Mouse (Mus musculus) intestine, embryonic 16.5 days (tissue): ENCODE data around the gene Agt. TPM values are rescaled to one million over a fixed set of nuclear protein-coding genes. Genes with fewer than 3 reads are reported as not detected.

Experiments used
- ATAC-seq: fragments of 200-750 bp; cut with Nextera tagmentation; 2 replicates; pipeline ENCODE4 v1.8.0; 2017; ENCODE audit warnings: moderate TSS enrichment, moderate library complexity
- H3K27ac ChIP-seq: fragments of 300-500 bp; sonication (generic); 2 replicates; pipeline ENCODE4 v1.5.1; 2014; ENCODE audit warnings: mild to moderate bottlenecking, low read length
- H3K27me3 ChIP-seq: fragments of 300-500 bp; sonication (generic); replicated peaks from 2 replicates; pipeline ENCODE4 v1.6.1; 2014; ENCODE audit warnings: low read length, control low read depth, mixed read lengths; ENCODE audit not compliant: control insufficient read depth, insufficient read depth
- H3K36me3 ChIP-seq: fragments of 300-500 bp; sonication (generic); 2 replicates; pipeline ENCODE4 v1.6.1; 2014; ENCODE audit warnings: low read length, control low read depth; ENCODE audit not compliant: control insufficient read depth, insufficient read depth
- H3K4me1 ChIP-seq: fragments of 300-500 bp; sonication (generic); 2 replicates; pipeline ENCODE4 v1.6.1; 2014; ENCODE audit warnings: low read length, control low read depth, mixed read lengths; ENCODE audit not compliant: control insufficient read depth, insufficient read depth
- H3K4me2 ChIP-seq: fragments of 300-500 bp; sonication (generic); 2 replicates; pipeline ENCODE4 v1.6.1; 2014; ENCODE audit warnings: low read depth, low read length, control low read depth
- H3K4me3 ChIP-seq: fragments of 300-500 bp; sonication (generic); 2 replicates; pipeline ENCODE4 v1.5.1; 2014; ENCODE audit warnings: mild to moderate bottlenecking, low read length
- H3K9ac ChIP-seq: fragments of 300-500 bp; sonication (generic); 2 replicates; pipeline ENCODE4 v1.6.1; 2014; ENCODE audit warnings: low read depth, low read length
- H3K9me3 ChIP-seq: fragments of 300-500 bp; sonication (generic); 2 replicates; pipeline ENCODE4 v1.6.1; 2016; ENCODE audit warnings: low read length, control low read depth; ENCODE audit not compliant: control insufficient read depth
- WGBS: fragments of 180-500 bp; shearing (Covaris S2); extraction: QIAGEN DNeasy Blood & Tissue Kit; methylation state at CpG from one replicate; pipeline ENCODE4 v1.1.7; 2014; 5-methylcytosine and 5-hydroxymethylcytosine counted together
- polyA plus RNA-seq: library from polyadenylated mRNA; unstranded; fragments of >200 nt; fragmentation: Nextera tagmentation; extraction: Ambion mirVana; gene quantifications from 2 replicates; pipeline ENCODE4 v1.2.1, GENCODE M21; 2015

The Agt gene
- 5.9 and 8.4 TPM in 2 replicates for polyA plus RNA-seq

DNA sequence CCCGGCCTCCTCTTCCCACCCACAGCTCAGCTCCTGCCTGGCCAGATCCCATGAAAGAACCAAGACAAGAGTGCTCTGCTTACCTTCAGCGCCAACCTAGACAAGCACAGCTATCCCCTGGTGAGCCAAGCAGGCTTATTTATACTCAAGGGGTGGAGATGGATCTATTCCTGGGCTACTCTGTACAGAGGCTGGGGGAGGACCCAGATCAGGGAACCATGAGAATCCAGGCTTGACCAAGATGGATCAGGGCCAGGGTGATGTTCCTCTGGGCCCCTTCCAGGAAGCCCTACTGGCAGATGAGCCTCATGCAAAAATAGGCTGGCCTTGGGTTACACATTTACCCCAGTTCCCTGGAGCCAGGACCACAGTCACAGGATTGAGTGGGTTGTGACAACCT is at the start of gene Agt:
Gene Agt (minus strand): TSS at position 114 of the 400 bp plus-strand sequence.
- H3K4me2 ChIP-seq: no peak within 1 kb of the TSS
- H3K36me3 ChIP-seq: no peaks in the 10 kb centered on the region
- WGBS: 68% methylated on average over 2 of the region's 2 CpGs
- H3K27ac ChIP-seq: peak within 1 kb of the TSS; percentile 80
- no peak for ATAC-seq
- H3K27me3 ChIP-seq: no peaks in the 10 kb centered on the region
- no peaks in the 10 kb centered on the region for H3K9me3 ChIP-seq
- no peak within 1 kb of the TSS for H3K4me3 ChIP-seq
- H3K9ac ChIP-seq: no peak within 1 kb of the TSS
- H3K4me1 ChIP-seq: peaks cover 23% of the 10 kb centered on the region

DNA sequence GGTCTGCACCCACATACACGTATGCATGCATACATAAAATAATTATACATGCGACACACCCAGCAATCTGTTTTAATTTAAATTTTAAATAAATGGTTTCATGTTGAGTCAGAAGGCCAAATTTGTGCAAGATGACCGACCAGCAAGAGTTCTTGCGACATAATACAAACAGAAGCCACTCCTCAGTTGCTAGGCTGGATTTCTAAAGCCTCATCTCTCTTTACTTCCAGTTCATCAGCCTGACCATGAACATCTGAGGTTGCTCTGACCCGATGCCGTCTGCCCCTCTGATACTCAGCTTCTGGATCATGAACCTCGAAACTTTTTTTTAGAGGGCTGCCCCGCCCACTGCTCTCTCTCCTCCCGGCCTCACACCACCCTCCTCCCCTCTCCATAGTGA is 48.7 kb upstream of the Agt start:
- Histone ChIP-seq H3K27me3 (0 out of 2 replicates have a peak, but pooled peaks cover 3% of the 10 kb centered on the region), H3K4me1 (no peaks in the 10 kb centered on the region; the same call in 1 of the 2 replicates), H3K9me3 (no peaks in the 10 kb centered on the region), H3K4me2 (no peak overlapping the region), H3K4me3 (no peak overlapping the region), H3K9ac (no peak overlapping the region), H3K36me3 (no peaks in the 10 kb centered on the region), H3K27ac (no peak overlapping the region)
- WGBS: 57% methylated on average over 9 of the region's 9 CpGs
- no peak for ATAC-seq

DNA sequence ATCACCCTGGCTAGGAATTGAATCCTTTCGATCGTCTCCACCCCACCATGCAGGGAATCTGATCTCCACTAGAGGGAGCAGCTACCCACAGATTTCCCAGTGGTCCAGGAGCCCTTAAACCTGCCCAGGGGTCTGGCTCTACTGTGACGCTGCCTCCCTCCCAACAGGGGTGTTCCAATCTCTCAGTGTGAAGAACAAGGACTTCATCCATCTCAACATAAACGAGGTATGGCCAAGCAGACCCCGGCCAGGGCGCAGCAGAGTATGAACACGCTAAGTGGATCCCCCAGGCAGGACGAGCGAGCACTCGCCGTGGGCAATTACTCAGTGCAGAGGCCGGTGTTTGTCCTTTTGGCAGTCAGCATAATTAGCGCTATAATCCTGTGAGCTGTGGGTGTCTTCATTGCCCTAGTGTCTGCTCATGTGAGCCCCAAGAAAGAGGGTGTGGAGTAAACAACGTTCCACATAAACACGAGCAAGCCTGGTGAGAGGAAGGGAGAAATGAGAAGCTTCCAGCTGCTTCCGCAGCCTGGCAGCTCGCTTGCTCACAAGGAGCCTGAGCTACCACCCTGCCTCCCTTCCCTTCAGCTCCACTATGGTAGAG is 47.9 kb upstream of the Agt start:
- WGBS: 10% methylated on average over 17 of the region's 17 CpGs
- Histone ChIP-seq H3K27ac (no peak overlapping the region), H3K4me1 (no peaks in the 10 kb centered on the region; the same call in 1 of the 2 replicates), H3K9ac (peak overlapping the region; percentile 60), H3K27me3 (0 out of 2 replicates have a peak, but pooled peaks cover 3% of the 10 kb centered on the region), H3K36me3 (no peaks in the 10 kb centered on the region), H3K9me3 (no peaks in the 10 kb centered on the region), H3K4me3 (peak overlapping the region; percentile 40), H3K4me2 (peak overlapping the region; percentile 59)
- ATAC-seq: peak; percentile 81

DNA sequence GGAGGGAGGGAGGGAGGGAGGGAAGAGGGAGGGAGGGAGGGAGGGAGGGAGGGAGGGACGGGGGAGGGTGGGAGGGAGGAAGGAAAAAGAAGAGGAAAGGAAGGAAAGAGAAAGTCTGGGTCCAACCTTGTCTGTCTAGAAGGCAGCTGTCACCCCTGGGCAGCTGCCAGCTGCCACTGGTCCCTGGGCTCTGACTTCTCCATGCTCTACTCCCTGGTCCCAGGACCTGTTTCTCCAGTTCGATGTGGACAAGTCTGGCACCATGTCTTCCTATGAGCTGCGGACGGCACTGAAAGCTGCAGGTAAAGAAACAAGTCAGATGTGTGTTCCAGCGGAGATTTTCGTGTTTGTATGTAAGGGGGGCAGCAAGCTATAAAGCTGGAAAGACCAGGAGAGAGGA is 44.8 kb upstream of the Agt start:
- Histone ChIP-seq H3K4me3 (no peak overlapping the region), H3K27ac (no peak overlapping the region), H3K4me2 (no peak overlapping the region), H3K9ac (no peak overlapping the region), H3K4me1 (no peaks in the 10 kb centered on the region; the same call in 1 of the 2 replicates), H3K27me3 (0 out of 2 replicates have a peak, but pooled peaks cover 3% of the 10 kb centered on the region), H3K9me3 (no peaks in the 10 kb centered on the region), H3K36me3 (no peaks in the 10 kb centered on the region)
- no peak for ATAC-seq
- WGBS: 76% methylated on average over 6 of the region's 6 CpGs

DNA sequence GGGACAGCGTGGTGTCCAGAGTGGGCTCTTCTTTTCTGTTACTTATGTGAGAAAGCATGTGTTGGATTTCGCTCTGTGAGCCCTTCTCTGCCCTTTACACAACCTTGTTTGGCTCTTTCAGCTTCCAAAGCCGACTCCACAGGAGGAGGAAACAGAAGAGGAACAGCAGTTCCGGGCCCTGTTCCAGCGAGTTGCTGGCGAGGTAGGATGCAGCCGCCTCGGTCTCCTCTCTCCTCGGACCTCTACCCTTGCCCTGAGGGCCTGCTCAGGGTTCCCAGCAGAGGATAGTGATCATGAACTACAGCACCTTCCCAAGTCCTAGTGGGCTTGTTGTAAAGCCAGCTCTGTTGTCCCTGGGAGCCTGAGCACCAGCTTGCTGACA is 39.5 kb upstream of the Agt start:
- Histone ChIP-seq H3K9me3 (no peaks in the 10 kb centered on the region), H3K9ac (no peak overlapping the region), H3K36me3 (no peaks in the 10 kb centered on the region), H3K4me1 (no peaks in the 10 kb centered on the region), H3K4me3 (no peak overlapping the region), H3K4me2 (no peak overlapping the region), H3K27ac (no peak overlapping the region), H3K27me3 (no peaks in the 10 kb centered on the region)
- ATAC-seq: no peak
- 60% methylated on average over 9 of the region's 9 CpGs for WGBS

DNA sequence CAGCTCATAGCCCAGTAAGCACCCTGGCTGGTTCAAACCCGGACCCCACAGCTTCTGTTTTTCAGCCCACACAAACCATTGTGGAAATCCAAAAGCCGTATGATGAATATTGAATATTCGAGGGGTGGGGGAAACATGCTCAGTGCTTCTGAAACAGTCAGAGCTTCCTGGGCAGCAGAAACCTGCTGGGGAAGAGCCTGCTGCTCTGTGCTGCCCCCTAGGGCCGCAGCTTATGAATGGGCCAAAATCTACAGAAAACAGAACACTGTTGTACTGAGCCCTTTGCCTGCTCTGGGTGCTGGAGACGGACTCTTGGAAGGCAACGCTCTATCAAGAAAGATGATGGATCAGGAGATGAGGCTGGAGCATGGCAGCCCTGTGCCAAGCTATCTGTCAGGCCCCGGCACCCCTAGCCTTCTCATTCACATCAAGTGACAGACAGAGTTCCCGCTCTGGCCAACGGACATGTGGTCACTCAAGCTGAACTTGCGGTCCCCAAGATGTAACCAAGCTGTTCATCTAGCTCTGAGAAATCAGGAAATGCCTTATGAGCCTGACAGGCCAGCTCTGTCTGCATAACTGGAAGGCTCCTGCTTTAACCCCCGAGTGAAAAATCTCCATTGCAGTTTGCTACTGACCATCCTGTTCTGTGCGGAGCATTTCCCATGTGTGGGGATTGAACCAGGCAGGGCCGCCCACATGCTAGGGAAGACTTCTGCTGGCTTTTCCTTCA is 38.9 kb upstream of the Agt start:
- H3K27ac ChIP-seq: no peak overlapping the region
- no peaks in the 10 kb centered on the region for H3K36me3 ChIP-seq
- no peak overlapping the region for H3K9ac ChIP-seq
- no peaks in the 10 kb centered on the region for H3K9me3 ChIP-seq
- ATAC-seq: no peak
- no peaks in the 10 kb centered on the region for H3K27me3 ChIP-seq
- no peaks in the 10 kb centered on the region for H3K4me1 ChIP-seq
- H3K4me2 ChIP-seq: no peak overlapping the region
- H3K4me3 ChIP-seq: no peak overlapping the region
- 70% methylated on average over 13 of the region's 13 CpGs for WGBS

DNA sequence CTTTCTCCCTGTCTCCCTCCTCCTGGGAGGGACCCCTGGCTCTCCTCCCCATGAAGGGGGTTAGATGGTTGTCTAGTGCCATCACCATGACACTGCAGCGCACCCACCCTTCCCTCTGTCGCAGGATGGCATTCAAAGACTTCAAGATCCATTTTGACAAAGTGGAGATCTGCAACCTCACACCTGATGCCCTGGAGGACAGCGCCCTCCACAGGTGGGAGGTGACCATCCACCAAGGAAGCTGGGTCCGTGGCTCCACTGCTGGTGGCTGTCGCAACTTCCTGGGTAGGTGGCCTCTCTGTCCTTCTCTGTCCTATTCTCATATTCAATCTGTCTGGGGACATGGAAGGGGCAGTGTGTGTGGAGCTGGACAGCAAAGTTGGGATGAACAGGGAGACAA is 34.6 kb upstream of the Agt start:
- no peak for ATAC-seq
- 74% methylated on average over 5 of the region's 5 CpGs for WGBS
- no peak overlapping the region for H3K4me2 ChIP-seq
- H3K27me3 ChIP-seq: no peaks in the 10 kb centered on the region
- H3K27ac ChIP-seq: no peak overlapping the region
- H3K4me1 ChIP-seq: no peaks in the 10 kb centered on the region
- H3K9me3 ChIP-seq: no peaks in the 10 kb centered on the region
- H3K4me3 ChIP-seq: no peak overlapping the region
- H3K36me3 ChIP-seq: no peaks in the 10 kb centered on the region
- H3K9ac ChIP-seq: no peak overlapping the region

DNA sequence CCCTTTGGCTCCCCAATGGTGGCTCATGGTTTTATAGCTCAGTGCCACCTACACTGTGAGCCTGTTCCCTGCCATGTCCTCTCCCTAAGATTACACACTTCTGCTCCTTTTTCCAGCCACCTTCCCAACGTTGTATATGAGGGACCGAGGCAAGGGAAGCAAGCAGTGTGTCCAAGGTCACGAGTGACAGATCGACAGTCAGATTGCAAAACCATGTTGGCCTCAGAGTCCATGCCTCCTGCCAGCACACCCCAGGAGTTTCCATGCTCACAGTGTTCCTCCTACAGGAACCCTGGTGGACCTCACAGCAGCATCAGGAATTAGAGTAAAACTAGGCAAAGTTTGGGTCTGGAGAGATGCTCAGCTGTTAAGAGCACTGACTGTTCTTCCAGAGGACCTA is 19.9 kb upstream of the Agt start:
- no peak for ATAC-seq
- Histone ChIP-seq H3K4me2 (no peak overlapping the region), H3K9me3 (no peaks in the 10 kb centered on the region), H3K9ac (no peak overlapping the region), H3K4me1 (peaks cover 4% of the 10 kb centered on the region; the same call in 1 of the 2 replicates), H3K36me3 (no peaks in the 10 kb centered on the region), H3K27ac (no peak overlapping the region), H3K27me3 (no peaks in the 10 kb centered on the region), H3K4me3 (no peak overlapping the region)
- WGBS: 75% methylated on average over 4 of the region's 4 CpGs

DNA sequence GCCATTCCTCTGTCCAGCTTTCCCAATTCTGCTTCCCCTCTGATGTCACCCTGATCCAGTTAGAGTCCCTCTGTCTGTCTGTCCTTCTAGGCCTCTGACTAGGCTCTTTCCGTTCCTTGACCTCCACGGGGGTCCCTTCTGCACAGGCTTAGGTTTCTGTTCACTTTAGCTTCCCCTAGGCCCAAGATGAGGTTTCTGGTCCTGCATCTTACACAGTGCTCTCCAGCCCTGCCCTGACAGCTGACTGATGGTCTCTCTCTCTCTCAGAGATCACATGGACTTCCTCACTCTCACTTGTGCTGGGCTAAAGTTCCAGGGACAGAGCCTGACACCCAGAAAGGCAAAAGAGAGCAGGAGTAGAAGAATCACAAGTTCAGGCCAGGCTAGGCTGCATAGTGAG is 17.1 kb upstream of the Agt start:
- no peaks in the 10 kb centered on the region for H3K36me3 ChIP-seq
- H3K9ac ChIP-seq: no peak overlapping the region; the same call in 1 of the 2 replicates
- no peak for ATAC-seq
- H3K4me2 ChIP-seq: no peak overlapping the region
- WGBS: 90% methylated on average over 2 of the region's 2 CpGs
- H3K27ac ChIP-seq: no peak overlapping the region
- H3K4me1 ChIP-seq: peaks cover 4% of the 10 kb centered on the region; the same call in 1 of the 2 replicates
- H3K4me3 ChIP-seq: no peak overlapping the region
- H3K27me3 ChIP-seq: no peaks in the 10 kb centered on the region
- no peaks in the 10 kb centered on the region for H3K9me3 ChIP-seq
